8 mouse cellular contexts compared by ENCODE assay signal in genomic region chrX:152342358-152342901, GRCm38 (mm10). TPM values are rescaled to one million over a fixed set of nuclear protein-coding genes. Genes with fewer than 3 reads are reported as not detected.
DNase-seq lines count a peak whose midpoint lies in the region; ATAC-seq lines count a peak whose summit lies in the region.

Gene Tspyl2, minus strand, starts transcription at chrX:152342425.

- peak; percentile 95 for DNase-seq in T-cell, adult 2 months (ENCODE audit: low spot score)
- DNase-seq in cerebellum, postnatal 36 days, result peak; percentile 88 to 93
- DNase-seq in gastrocnemius, adult 18-20 months (ENCODE audit: low spot score), result peak; percentile 92
- DNase-seq in left cerebral cortex, adult 18-20 months (ENCODE audit: low spot score in 2 of 2), result peak; percentile 89 to 91
- DNase-seq in right cerebral cortex, adult 18-20 months, result peak; percentile 96
- peak; percentile 54 for DNase-seq in urinary bladder, postnatal 10 days (ENCODE audit: low spot score)

- H3K4me2 ChIP-seq in hindbrain, embryonic 16.5 days (ENCODE audit: low read length), result peak within 1 kb of the TSS; percentile 71

- peak within 1 kb of the TSS; percentile 59 for H3K4me3 ChIP-seq in hindbrain, embryonic 16.5 days (ENCODE audit: low read length)
- H3K4me3 ChIP-seq in macrophage (ENCODE audit: inconsistent target), result peak within 1 kb of the TSS; percentile 54

- no peaks in the 10 kb centered on the region for H3K9me3 ChIP-seq in hindbrain, embryonic 16.5 days (ENCODE audit: control insufficient read depth, low read length)

- H3K4me1 ChIP-seq in hindbrain, embryonic 16.5 days (ENCODE audit: control insufficient read depth, insufficient read depth, low read depth, low read length), result peaks cover 8% of the 10 kb centered on the region

- WGBS in hindbrain, embryonic 16.5 days, result 11% methylated on average over 26 of the region's 27 CpGs
- 18% methylated on average over 13 of the region's 27 CpGs for WGBS in macrophage (ENCODE audit: missing documents)

- H3K27me3 ChIP-seq in hindbrain, embryonic 16.5 days (replicated peaks; ENCODE audit: control insufficient read depth, insufficient read depth, low read length), result peaks cover 32% of the 10 kb centered on the region

- H3K27ac ChIP-seq in hindbrain, embryonic 16.5 days (ENCODE audit: low read depth, low read length), result peak within 1 kb of the TSS; percentile 90
- H3K27ac ChIP-seq in macrophage, result peak within 1 kb of the TSS; percentile 61

- H3K9ac ChIP-seq in hindbrain, embryonic 16.5 days (ENCODE audit: low read depth, low read length), result peak within 1 kb of the TSS; percentile 83

- H3K79me2 ChIP-seq in macrophage (ENCODE audit: inconsistent target), result no peaks in the 10 kb centered on the region

- ATAC-seq in hindbrain, embryonic 16.5 days, result peak; percentile 97

- 0 out of 2 replicates have a peak, but pooled peaks cover 3% of the 10 kb centered on the region for H3K36me3 ChIP-seq in hindbrain, embryonic 16.5 days (ENCODE audit: control insufficient read depth, insufficient read depth, low read length)
- no peaks in the 10 kb centered on the region for H3K36me3 ChIP-seq in macrophage (ENCODE audit: inconsistent target)

RNA-seq across cellular contexts. Expression of gene Tspyl2, which starts in this region (rescaled TPM):
- total RNA-seq in gastrocnemius, adult 18-20 months (2021), result 10 to 100 TPM; 11.2 to 13.7 TPM
- 58.2 and 59.7 TPM in 2 replicates for polyA plus RNA-seq in hindbrain, embryonic 16.5 days (2015; fragmentation: Nextera tagmentation; extraction: Ambion mirVana)
- 100 to 1,000 TPM in 1 of 2 experiments, 10 to 100 TPM in 1; 98.9 to 109 TPM for total RNA-seq in left cerebral cortex, adult 18-20 months (2021)
- total RNA-seq in macrophage (2018; cell fraction: chromatin; rRNA removed), result 100 to 1,000 TPM in 2 of 26 experiments, 10 to 100 TPM in 24; 21.5 to 115 (median 62.3) TPM
- total RNA-seq in macrophage (2018; cell fraction: cytosol; rRNA removed), result 10 to 100 TPM in 22 of 26 experiments, 1 to 10 TPM in 4; 7.4 to 21.0 (median 13.5) TPM
- 100 to 1,000 TPM in 3 of 26 experiments, 10 to 100 TPM in 23; 31.6 to 159 (median 64.4) TPM for total RNA-seq in macrophage (2018; cell fraction: nucleus; rRNA removed)
- 17.5 to 50.8 TPM (median 26.1 TPM) in 3 replicates for polyA plus RNA-seq in macrophage (2018)

Comparison
In these comparisons a context has a peak if more than half of its experiments do, and no peak if none do; other contexts are left out.
1. Peak in every context shown above with its lines: DNase-seq, ATAC-seq, H3K4me3 ChIP-seq and H3K27ac ChIP-seq.
2. RNA of gene Tspyl2 (total RNA-seq): 98.9 to 109 TPM in left cerebral cortex, adult 18-20 months; 11.2 to 13.7 TPM in gastrocnemius, adult 18-20 months; every median in the first group is over 4 times any median in the second.